Mouse (Mus musculus): ENCODE data around the gene Trim2. TPM values are rescaled to one million over a fixed set of nuclear protein-coding genes. Genes with fewer than 3 reads are reported as not detected.

Trim2 gene
- polyA plus RNA-seq, 1 experiment from 2014 or later: 159 TPM

- Histone ChIP-seq H3K9me3 (no peaks in the 10 kb centered on the region), H3K4me2 (no peak overlapping the region), H3K4me1 (peaks cover 32% of the 10 kb centered on the region), H3K27me3 (replicated peaks) (no peaks in the 10 kb centered on the region), H3K27ac (no peak overlapping the region), H3K9ac (no peak overlapping the region), H3K36me3 (replicated peaks) (no peaks in the 10 kb centered on the region), H3K4me3 (no peak overlapping the region)
- ATAC-seq (replicated peaks): no peak
- WGBS: 19% methylated on average over 2 of the region's 2 CpGs
Observed at GRCm38 (mm10) chr3:84224982-84225381, 81.7 kb downstream of the Trim2 start.

DNA sequence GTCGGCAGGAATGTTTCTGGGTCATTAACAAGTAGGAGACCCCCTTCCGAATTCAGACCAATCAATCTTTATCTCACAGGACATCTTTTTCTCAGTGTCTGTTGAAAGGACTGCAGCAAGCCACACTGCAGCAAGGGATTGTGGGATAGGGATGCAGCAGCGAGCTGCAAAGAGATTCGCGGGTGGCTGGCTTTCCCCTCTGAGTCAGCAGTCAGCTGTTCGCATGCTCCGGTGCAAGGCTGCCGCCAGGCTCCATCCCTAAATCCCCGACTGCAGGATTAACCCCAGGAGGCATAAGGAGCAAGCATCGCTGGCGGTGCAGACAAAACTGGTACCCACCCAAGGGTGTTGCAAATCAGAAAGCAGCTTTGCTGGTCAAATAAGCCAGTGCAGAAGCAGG, 85.9 kb downstream of the Trim2 start:
- Histone ChIP-seq H3K9me3 (no peaks in the 10 kb centered on the region), H3K9ac (peak overlapping the region; percentile 63), H3K4me3 (peak overlapping the region; percentile 55), H3K4me1 (peaks cover 46% of the 10 kb centered on the region), H3K36me3 (replicated peaks) (no peaks in the 10 kb centered on the region), H3K27me3 (replicated peaks) (no peaks in the 10 kb centered on the region), H3K4me2 (peak overlapping the region; percentile 69), H3K27ac (peak overlapping the region; percentile 95)
- WGBS: under 1% methylated on average over 11 of the region's 11 CpGs
- peak; percentile 88 for ATAC-seq (replicated peaks)

DNA sequence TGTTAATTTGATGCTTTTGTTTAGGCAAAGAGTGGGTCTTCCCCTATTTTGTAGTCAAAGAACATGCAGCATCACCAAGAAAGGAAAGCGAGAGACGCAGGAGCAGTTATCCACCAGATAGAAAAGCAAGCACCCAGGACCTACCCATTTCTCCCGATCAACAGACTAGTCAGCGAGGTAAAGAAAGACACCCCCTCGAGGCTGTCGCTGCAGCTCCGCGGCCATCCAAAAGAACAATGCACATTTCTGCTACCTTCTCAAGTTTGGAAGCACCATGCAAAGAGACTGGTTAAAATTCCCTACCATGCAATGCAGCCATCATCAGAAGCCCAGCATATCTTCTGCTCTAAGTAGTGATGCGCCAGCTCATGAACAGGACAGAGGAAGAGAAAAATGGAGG, 86.4 kb downstream of the Trim2 start:
- H3K4me1 ChIP-seq: peaks cover 51% of the 10 kb centered on the region
- H3K27me3 ChIP-seq (replicated peaks): no peaks in the 10 kb centered on the region
- WGBS: under 1% methylated on average over 9 of the region's 9 CpGs
- peak; percentile 35 for ATAC-seq (replicated peaks)
- H3K27ac ChIP-seq: peak overlapping the region; percentile 95
- H3K9me3 ChIP-seq: no peaks in the 10 kb centered on the region
- peak overlapping the region; percentile 55 for H3K4me3 ChIP-seq
- peak overlapping the region; percentile 69 for H3K4me2 ChIP-seq
- H3K36me3 ChIP-seq (replicated peaks): no peaks in the 10 kb centered on the region
- peak overlapping the region; percentile 63 for H3K9ac ChIP-seq

DNA sequence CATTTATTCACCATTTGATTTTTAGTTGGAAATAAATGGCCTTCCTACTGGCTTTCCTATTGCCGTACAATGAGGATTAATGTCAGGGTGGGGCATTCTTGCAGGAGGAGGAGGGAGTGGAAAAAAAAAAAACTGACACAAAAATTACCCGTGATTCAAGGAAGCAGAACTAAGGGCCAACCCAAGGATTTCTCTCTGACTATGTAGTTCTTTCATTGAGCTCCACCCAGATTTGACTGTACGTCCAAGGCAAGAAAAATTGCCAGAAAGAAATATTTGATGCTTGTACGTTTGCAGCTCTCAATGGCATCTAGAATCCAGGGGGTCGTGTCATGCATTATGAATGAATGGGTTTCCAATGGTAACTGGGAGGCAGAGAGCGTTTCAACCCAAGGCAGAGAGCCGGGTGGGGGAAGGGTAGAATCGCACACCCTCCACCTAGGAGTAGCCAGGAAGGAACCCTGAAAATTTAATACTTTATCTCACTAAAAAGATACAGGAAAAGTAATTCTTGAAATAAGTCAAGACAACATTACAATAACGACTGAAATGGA, 86.9 kb downstream of the Trim2 start:
- 1% methylated on average over 9 of the region's 9 CpGs for WGBS
- Histone ChIP-seq H3K27me3 (replicated peaks) (no peaks in the 10 kb centered on the region), H3K27ac (peak overlapping the region; percentile 95), H3K4me3 (peak overlapping the region; percentile 55), H3K4me1 (peaks cover 56% of the 10 kb centered on the region), H3K9ac (peak overlapping the region; percentile 63), H3K36me3 (replicated peaks) (no peaks in the 10 kb centered on the region), H3K9me3 (no peaks in the 10 kb centered on the region), H3K4me2 (peak overlapping the region; percentile 69)
- peak; percentile 82 for ATAC-seq (replicated peaks)

- peak overlapping the region; percentile 95 for H3K27ac ChIP-seq
- no peaks in the 10 kb centered on the region for H3K9me3 ChIP-seq
- 6% methylated on average over 2 of the region's 2 CpGs for WGBS
- peak overlapping the region; percentile 63 for H3K9ac ChIP-seq
- no peaks in the 10 kb centered on the region for H3K27me3 ChIP-seq (replicated peaks)
- peak overlapping the region; percentile 69 for H3K4me2 ChIP-seq
- peak overlapping the region; percentile 55 for H3K4me3 ChIP-seq
- peaks cover 62% of the 10 kb centered on the region for H3K4me1 ChIP-seq
- peak; percentile 27; the same call in 1 of the 2 replicates for ATAC-seq (replicated peaks)
- no peaks in the 10 kb centered on the region for H3K36me3 ChIP-seq (replicated peaks)
Observed at GRCm38 (mm10) chr3:84219166-84219710, 87.4 kb downstream of the Trim2 start.

- peaks cover 66% of the 10 kb centered on the region for H3K4me1 ChIP-seq
- peak overlapping the region; percentile 34 for H3K9ac ChIP-seq
- whole genome bisulfite sequencing: 44% methylated on average over 2 of the region's 2 CpGs
- H3K27me3 ChIP-seq (replicated peaks): no peaks in the 10 kb centered on the region
- H3K4me3 ChIP-seq: peak overlapping the region; percentile 55
- H3K4me2 ChIP-seq: peak overlapping the region; percentile 69
- H3K36me3 ChIP-seq (replicated peaks): no peaks in the 10 kb centered on the region
- no peak overlapping the region for H3K27ac ChIP-seq
- H3K9me3 ChIP-seq: no peaks in the 10 kb centered on the region
- no peak for ATAC-seq (replicated peaks)
Observed at GRCm38 (mm10) chr3:84218498-84218897, 88.2 kb downstream of the Trim2 start.

DNA sequence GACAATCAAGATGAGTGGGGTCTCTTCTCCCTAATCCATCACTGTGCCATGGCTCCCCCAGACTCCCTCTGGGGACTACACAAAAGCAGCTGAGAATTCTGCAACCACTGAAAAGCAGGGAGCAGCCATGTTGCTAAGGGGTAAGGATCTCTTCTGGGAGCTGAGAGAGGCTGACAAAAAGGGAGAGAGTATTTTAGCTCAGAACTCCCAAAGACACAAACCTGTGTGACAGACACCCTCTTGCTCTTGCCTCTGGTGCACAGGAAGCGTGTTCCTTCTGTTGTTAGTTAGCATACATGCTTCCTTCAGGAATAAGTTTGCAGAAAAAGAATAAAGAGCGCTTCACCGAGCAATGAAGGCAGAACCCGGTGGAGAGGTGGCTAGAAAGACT, 88.7 kb downstream of the Trim2 start:
- WGBS: 12% methylated on average over 4 of the region's 4 CpGs
- peak overlapping the region; percentile 55 for H3K4me3 ChIP-seq
- H3K9ac ChIP-seq: peak overlapping the region; percentile 34
- H3K4me1 ChIP-seq: peaks cover 67% of the 10 kb centered on the region
- peak overlapping the region; percentile 69 for H3K4me2 ChIP-seq
- peak overlapping the region; percentile 43; the same call in 1 of the 2 replicates for H3K27ac ChIP-seq
- H3K36me3 ChIP-seq (replicated peaks): no peaks in the 10 kb centered on the region
- H3K9me3 ChIP-seq: no peaks in the 10 kb centered on the region
- no peak for ATAC-seq (replicated peaks)
- H3K27me3 ChIP-seq (replicated peaks): no peaks in the 10 kb centered on the region

GRCm38 (mm10) chr3:84217118-84217960, 89.3 kb downstream of the Trim2 start:
- Histone ChIP-seq H3K27me3 (replicated peaks) (no peaks in the 10 kb centered on the region), H3K27ac (peak overlapping the region; percentile 43; the same call in 1 of the 2 replicates), H3K9ac (peak overlapping the region; percentile 34; the same call in 1 of the 2 replicates), H3K36me3 (replicated peaks) (no peaks in the 10 kb centered on the region), H3K4me2 (peak overlapping the region; percentile 69), H3K9me3 (no peaks in the 10 kb centered on the region), H3K4me3 (peak overlapping the region; percentile 55), H3K4me1 (peaks cover 72% of the 10 kb centered on the region)
- ATAC-seq (replicated peaks): no peak
- WGBS: 41% methylated on average over 12 of the region's 12 CpGs

DNA sequence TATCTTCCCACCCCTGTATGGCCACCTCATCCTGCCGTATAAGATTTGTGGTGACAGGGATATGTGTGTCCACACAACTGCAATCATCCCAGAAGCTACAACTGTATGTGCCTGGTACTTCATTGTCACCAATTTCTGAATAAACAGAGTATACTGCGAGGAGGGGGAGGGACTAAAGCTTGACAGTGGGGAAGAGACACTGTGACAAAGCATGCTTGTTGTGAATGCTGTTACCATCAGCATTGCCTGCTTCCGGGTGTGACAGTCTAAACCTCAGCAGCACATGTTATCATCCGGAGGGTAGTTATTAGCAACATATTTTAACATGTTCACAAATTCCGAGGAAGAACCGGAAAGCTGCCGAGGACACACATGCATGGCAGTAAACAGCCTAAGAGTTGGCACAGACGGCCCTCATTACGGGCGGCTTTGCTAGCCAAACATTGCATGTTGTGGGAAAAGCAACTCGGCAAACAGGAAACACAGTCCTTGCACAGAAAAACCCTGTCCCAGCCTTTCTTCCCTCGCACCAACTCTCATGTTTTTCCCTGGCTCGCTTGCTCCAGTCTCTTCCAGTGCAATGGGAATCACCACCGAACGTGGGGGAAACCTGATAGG, 90.8 kb downstream of the Trim2 start:
- H3K4me3 ChIP-seq: peak overlapping the region; percentile 16
- 64% methylated on average over 15 of the region's 15 CpGs for WGBS
- no peak for ATAC-seq (replicated peaks)
- H3K9me3 ChIP-seq: no peaks in the 10 kb centered on the region
- H3K36me3 ChIP-seq (replicated peaks): no peaks in the 10 kb centered on the region
- peaks cover 71% of the 10 kb centered on the region for H3K4me1 ChIP-seq
- H3K27me3 ChIP-seq (replicated peaks): no peaks in the 10 kb centered on the region
- peak overlapping the region; percentile 57 for H3K27ac ChIP-seq
- peak overlapping the region; percentile 36; the same call in 1 of the 2 replicates for H3K9ac ChIP-seq
- peak overlapping the region; percentile 69 for H3K4me2 ChIP-seq

DNA sequence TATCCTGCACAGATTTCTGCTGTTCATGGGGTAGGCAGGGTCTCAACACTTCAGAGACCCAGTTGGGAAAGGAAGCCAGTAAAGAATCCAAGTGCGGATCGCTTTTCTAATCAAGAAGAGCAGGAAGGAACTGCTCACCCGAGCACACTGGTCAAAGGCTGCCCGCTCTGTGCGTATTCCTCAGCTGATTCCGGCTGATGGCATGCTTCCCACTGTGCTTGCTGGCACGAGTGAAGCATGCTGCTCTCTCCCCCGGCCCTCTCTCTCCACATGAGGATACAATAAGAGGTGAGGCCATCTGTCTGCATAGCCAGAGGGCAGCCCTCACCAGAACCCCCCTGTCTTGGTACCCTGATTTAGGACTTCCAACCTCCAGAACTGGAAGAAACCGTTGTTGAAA, 91.4 kb downstream of the Trim2 start:
- 24% methylated on average over 9 of the region's 9 CpGs for WGBS
- no peaks in the 10 kb centered on the region for H3K36me3 ChIP-seq (replicated peaks)
- peak overlapping the region; percentile 16 for H3K4me3 ChIP-seq

DNA sequence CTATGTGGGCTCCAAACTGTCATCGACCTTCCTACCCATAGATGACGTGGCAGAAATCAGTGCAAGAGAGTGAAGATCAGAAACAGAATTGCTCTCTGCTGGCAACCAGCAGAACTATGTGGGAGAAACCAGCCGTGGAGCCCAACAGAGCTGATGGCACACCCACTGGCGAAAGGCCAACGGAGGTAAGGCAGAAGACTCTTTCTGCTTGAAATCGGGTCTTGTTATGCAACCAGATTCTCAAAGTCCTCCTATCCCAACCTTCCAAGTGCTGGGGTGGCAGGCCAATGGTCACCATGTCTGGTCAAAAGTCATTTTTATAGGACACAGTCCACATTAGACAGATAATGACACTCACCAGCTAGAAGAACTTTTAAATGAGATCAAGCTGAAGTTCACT, 92.2 kb downstream of the Trim2 start:
- 74% methylated on average over 6 of the region's 6 CpGs for WGBS
- H3K27me3 ChIP-seq (replicated peaks): no peaks in the 10 kb centered on the region
- no peak overlapping the region for H3K4me2 ChIP-seq
- H3K9ac ChIP-seq: no peak overlapping the region
- peaks cover 83% of the 10 kb centered on the region for H3K4me1 ChIP-seq
- no peaks in the 10 kb centered on the region; the same call in 1 of the 2 replicates for H3K36me3 ChIP-seq (replicated peaks)
- no peak for ATAC-seq (replicated peaks)
- no peak overlapping the region for H3K4me3 ChIP-seq
- no peaks in the 10 kb centered on the region for H3K9me3 ChIP-seq
- H3K27ac ChIP-seq: no peak overlapping the region

More for the DNA sequence above, 91.4 kb downstream of the Trim2 start:
- Histone ChIP-seq H3K9me3 (no peaks in the 10 kb centered on the region), H3K4me2 (peak overlapping the region; percentile 69), H3K4me1 (peaks cover 76% of the 10 kb centered on the region), H3K27me3 (replicated peaks) (no peaks in the 10 kb centered on the region), H3K9ac (peak overlapping the region; percentile 18), H3K27ac (peak overlapping the region; percentile 57)
- ATAC-seq (replicated peaks): peak; percentile 40; the same call in 1 of the 2 replicates

DNA sequence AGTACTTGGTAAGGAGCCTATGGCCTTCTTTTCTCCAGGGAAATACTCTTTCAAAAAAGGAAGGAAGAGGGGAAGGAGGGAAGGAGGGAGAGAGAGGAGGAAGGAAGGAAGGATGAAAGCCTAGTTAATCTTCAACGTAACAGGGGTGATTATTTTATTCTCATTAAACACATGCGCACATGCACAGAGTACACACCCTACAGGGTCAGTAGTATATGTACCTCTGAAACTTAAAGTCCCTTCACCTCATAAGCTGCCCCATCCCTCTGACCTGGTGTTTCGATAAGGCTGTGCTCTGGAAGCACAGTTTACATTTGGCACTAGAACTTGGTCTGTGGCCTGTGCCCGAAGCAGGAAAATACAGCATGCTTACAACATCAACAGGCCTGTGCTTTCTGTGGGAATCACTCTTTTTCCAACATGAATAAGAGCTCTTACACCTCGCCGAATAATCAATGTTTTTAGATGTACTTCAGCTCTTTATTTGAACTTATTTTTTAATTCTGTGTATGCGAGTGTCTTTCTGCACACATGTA, 95.3 kb downstream of the Trim2 start:
- Histone ChIP-seq H3K9me3 (no peaks in the 10 kb centered on the region), H3K9ac (no peak overlapping the region), H3K36me3 (replicated peaks) (peaks cover 10% of the 10 kb centered on the region), H3K4me3 (no peak overlapping the region), H3K27me3 (replicated peaks) (no peaks in the 10 kb centered on the region), H3K4me2 (no peak overlapping the region), H3K4me1 (peaks cover 53% of the 10 kb centered on the region), H3K27ac (no peak overlapping the region)
- WGBS: 84% methylated on average over 7 of the region's 7 CpGs
- ATAC-seq (replicated peaks): no peak
